Mouse (Mus musculus): ENCODE measurements at regions not wholly inside any gene's neighbourhood (a gene's known extent, or its start where the extent isn't known, plus 50 kb on each side); places are given as distances from the start of the nearest gene placed in this dataset.
A peak's percentile ranks its signal among the peaks of the same experiment; 100 is the strongest.

GRCm38 (mm10) chr10:67731577-67731976 is 180.9 kb downstream of the Zfp365 start:
- DNase-seq (ENCODE audit: low spot score): no peak

GRCm38 (mm10) chr10:67729271-67729670 is 180.5 kb upstream of the Ado start:
- peak; percentile 72 for DNase-seq (ENCODE audit: low spot score)

- DNase-seq (ENCODE audit: low spot score): no peak
Measured at GRCm38 (mm10) chr10:67727580-67727979, 178.8 kb upstream of the Ado start.

GRCm38 (mm10) chr10:67726796-67727195 is 178.0 kb upstream of the Ado start:
- no peak for DNase-seq (ENCODE audit: low spot score)

GRCm38 (mm10) chr10:67726351-67726750 is 177.6 kb upstream of the Ado start:
- no peak for DNase-seq (ENCODE audit: low spot score)

- no peak for DNase-seq (ENCODE audit: low spot score)
Measured at GRCm38 (mm10) chr10:67721787-67722186, 173.0 kb upstream of the Ado start.

- DNase-seq (ENCODE audit: low spot score): peak; percentile 44
Measured at GRCm38 (mm10) chr10:67717506-67717905, 168.8 kb upstream of the Ado start.

- DNase-seq (ENCODE audit: low spot score): no peak
Measured at GRCm38 (mm10) chr10:67715046-67715445, 166.3 kb upstream of the Ado start.

- no peak for DNase-seq (ENCODE audit: low spot score)
Measured at GRCm38 (mm10) chr10:67713098-67713497, 164.3 kb upstream of the Ado start.

- no peak for DNase-seq (ENCODE audit: low spot score)
Measured at GRCm38 (mm10) chr10:67712665-67713064, 163.9 kb upstream of the Ado start.

- DNase-seq (ENCODE audit: low spot score): no peak
Measured at GRCm38 (mm10) chr10:67711961-67712360, 163.2 kb upstream of the Ado start.

- DNase-seq (ENCODE audit: low spot score): no peak
Measured at GRCm38 (mm10) chr10:67706436-67706835, 157.7 kb upstream of the Ado start.

- DNase-seq (ENCODE audit: low spot score): no peak
Measured at GRCm38 (mm10) chr10:67702783-67703455, 154.2 kb upstream of the Ado start.

GRCm38 (mm10) chr10:67697401-67698195 is 148.8 kb upstream of the Ado start:
- no peak for DNase-seq (ENCODE audit: low spot score)

- DNase-seq (ENCODE audit: low spot score): no peak
Measured at GRCm38 (mm10) chr10:67695891-67696853, 147.4 kb upstream of the Ado start.

GRCm38 (mm10) chr10:67694751-67695150 is 146.0 kb upstream of the Ado start:
- no peak for DNase-seq (ENCODE audit: low spot score)

- DNase-seq (ENCODE audit: low spot score): no peak
Measured at GRCm38 (mm10) chr10:67693586-67693985, 144.8 kb upstream of the Ado start.

GRCm38 (mm10) chr10:67689944-67690670 is 141.4 kb upstream of the Ado start:
- no peak for DNase-seq (ENCODE audit: low spot score)

- DNase-seq (ENCODE audit: low spot score): no peak
Measured at GRCm38 (mm10) chr10:67679382-67679781, 130.6 kb upstream of the Ado start.

- no peak for DNase-seq (ENCODE audit: low spot score)
Measured at GRCm38 (mm10) chr10:67673450-67673849, 124.7 kb upstream of the Ado start.

- peak; percentile 72 for DNase-seq (ENCODE audit: low spot score)
Measured at GRCm38 (mm10) chr10:67672281-67672680, 123.5 kb upstream of the Ado start.

GRCm38 (mm10) chr10:67669066-67669465 is 120.3 kb upstream of the Ado start:
- no peak for DNase-seq (ENCODE audit: low spot score)
